Mouse (Mus musculus): ENCODE results near the gene Apol7b. TPM values are rescaled to one million over a fixed set of nuclear protein-coding genes. Genes with fewer than 3 reads are reported as not detected.
A peak's percentile ranks its signal among the peaks of the same experiment; 100 is the strongest.
"Not testable (repeated sequence)": the region's sequence is repeated elsewhere in the genome, so short reads cannot be mapped to it uniquely, and the experiment has no call there.

Gene Apol7b
- polyA plus RNA-seq, 1 experiment from 2014 or later: 0.28 TPM

- 29% methylated on average over 11 of the region's 11 CpGs for WGBS
- not testable (repeated sequence) for H3K27me3 ChIP-seq (replicated peaks; ENCODE audit: control insufficient read depth, insufficient read depth, low read length); H3K4me1 ChIP-seq (ENCODE audit: control insufficient read depth, insufficient read depth, low read length); H3K36me3 ChIP-seq (ENCODE audit: control insufficient read depth, insufficient read depth, low read length); H3K4me3 ChIP-seq (ENCODE audit: low read length); H3K9ac ChIP-seq (ENCODE audit: low read depth, low read length); H3K9me3 ChIP-seq (ENCODE audit: control insufficient read depth, low read length)
- Histone ChIP-seq H3K4me2 (ENCODE audit: low read depth, low read length) (peak overlapping the region; percentile 29), H3K27ac (ENCODE audit: low read length) (peak overlapping the region; percentile 53)
- peak; percentile 93 for ATAC-seq
Measured at GRCm38 (mm10) chr15:77397450-77398132, 49.7 kb downstream of the Apol7b start.

GRCm38 (mm10) chr15:77393832-77394231 lies 53.5 kb downstream of the Apol7b start:
- 51% methylated on average over 3 of the region's 3 CpGs for WGBS
- not testable (repeated sequence) for H3K9me3 ChIP-seq (ENCODE audit: control insufficient read depth, low read length); H3K4me1 ChIP-seq (ENCODE audit: control insufficient read depth, insufficient read depth, low read length)

GRCm38 (mm10) chr15:77387462-77387861 lies 59.8 kb downstream of the Apol7b start:
- ATAC-seq: peak; percentile 68
- H3K27me3 ChIP-seq (replicated peaks; ENCODE audit: control insufficient read depth, insufficient read depth, low read length): no peaks in the 10 kb centered on the region
- no peaks in the 10 kb centered on the region for H3K36me3 ChIP-seq (ENCODE audit: control insufficient read depth, insufficient read depth, low read length)
- WGBS: 87% methylated on average over 2 of the region's 2 CpGs
- H3K9me3 ChIP-seq (ENCODE audit: control insufficient read depth, low read length): no peaks in the 10 kb centered on the region
- H3K4me1 ChIP-seq (ENCODE audit: control insufficient read depth, insufficient read depth, low read length): peaks cover 4% of the 10 kb centered on the region; the same call in 1 of the 2 replicates
- no peak overlapping the region for H3K9ac ChIP-seq (ENCODE audit: low read depth, low read length)
- no peak overlapping the region for H3K4me2 ChIP-seq (ENCODE audit: low read depth, low read length)
- H3K27ac ChIP-seq (ENCODE audit: low read length): no peak overlapping the region
- H3K4me3 ChIP-seq (ENCODE audit: low read length): no peak overlapping the region

More at GRCm38 (mm10) chr15:77393832-77394231, 53.5 kb downstream of the Apol7b start:
- not testable (repeated sequence) for H3K4me3 ChIP-seq (ENCODE audit: low read length); ATAC-seq; H3K4me2 ChIP-seq (ENCODE audit: low read depth, low read length); H3K36me3 ChIP-seq (ENCODE audit: control insufficient read depth, insufficient read depth, low read length); H3K27me3 ChIP-seq (replicated peaks; ENCODE audit: control insufficient read depth, insufficient read depth, low read length); H3K9ac ChIP-seq (ENCODE audit: low read depth, low read length); H3K27ac ChIP-seq (ENCODE audit: low read length)

GRCm38 (mm10) chr15:77384340-77385030 lies 62.8 kb downstream of the Apol7b start:
- H3K9ac ChIP-seq (ENCODE audit: low read depth, low read length): no peak overlapping the region
- H3K4me1 ChIP-seq (ENCODE audit: control insufficient read depth, insufficient read depth, low read length): peaks cover 9% of the 10 kb centered on the region
- H3K4me2 ChIP-seq (ENCODE audit: low read depth, low read length): no peak overlapping the region
- H3K36me3 ChIP-seq (ENCODE audit: control insufficient read depth, insufficient read depth, low read length): no peaks in the 10 kb centered on the region
- no peak overlapping the region for H3K27ac ChIP-seq (ENCODE audit: low read length)
- no peak overlapping the region for H3K4me3 ChIP-seq (ENCODE audit: low read length)
- no peak for ATAC-seq
- H3K9me3 ChIP-seq (ENCODE audit: control insufficient read depth, low read length): no peaks in the 10 kb centered on the region
- H3K27me3 ChIP-seq (replicated peaks; ENCODE audit: control insufficient read depth, insufficient read depth, low read length): no peaks in the 10 kb centered on the region
- 96% methylated on average over 7 of the region's 7 CpGs for WGBS

- 65% methylated on average over 1 of the region's 1 CpGs for WGBS
- no peaks in the 10 kb centered on the region for H3K27me3 ChIP-seq (replicated peaks; ENCODE audit: control insufficient read depth, insufficient read depth, low read length)
- H3K4me3 ChIP-seq (ENCODE audit: low read length): no peak overlapping the region
- no peaks in the 10 kb centered on the region for H3K9me3 ChIP-seq (ENCODE audit: control insufficient read depth, low read length)
- H3K36me3 ChIP-seq (ENCODE audit: control insufficient read depth, insufficient read depth, low read length): no peaks in the 10 kb centered on the region
- no peak overlapping the region for H3K4me2 ChIP-seq (ENCODE audit: low read depth, low read length)
- H3K4me1 ChIP-seq (ENCODE audit: control insufficient read depth, insufficient read depth, low read length): peaks cover 9% of the 10 kb centered on the region
- H3K27ac ChIP-seq (ENCODE audit: low read length): no peak overlapping the region
- peak; percentile 49 for ATAC-seq
- H3K9ac ChIP-seq (ENCODE audit: low read depth, low read length): no peak overlapping the region
Measured at GRCm38 (mm10) chr15:77382880-77383279, 64.4 kb downstream of the Apol7b start.

GRCm38 (mm10) chr15:77382271-77382850 lies 64.9 kb downstream of the Apol7b start:
- H3K4me1 ChIP-seq (ENCODE audit: control insufficient read depth, insufficient read depth, low read length): peaks cover 7% of the 10 kb centered on the region
- H3K9me3 ChIP-seq (ENCODE audit: control insufficient read depth, low read length): no peaks in the 10 kb centered on the region
- 0 out of 2 replicates have a peak overlapping the region, but pooled peaks have one; percentile 28 for H3K27ac ChIP-seq (ENCODE audit: low read length)
- H3K4me2 ChIP-seq (ENCODE audit: low read depth, low read length): no peak overlapping the region
- H3K4me3 ChIP-seq (ENCODE audit: low read length): no peak overlapping the region
- no peak overlapping the region for H3K9ac ChIP-seq (ENCODE audit: low read depth, low read length)
- ATAC-seq: peak; percentile 91
- 66% methylated on average over 11 of the region's 11 CpGs for WGBS
- H3K36me3 ChIP-seq (ENCODE audit: control insufficient read depth, insufficient read depth, low read length): no peaks in the 10 kb centered on the region
- H3K27me3 ChIP-seq (replicated peaks; ENCODE audit: control insufficient read depth, insufficient read depth, low read length): no peaks in the 10 kb centered on the region

- no peak for ATAC-seq
- no peaks in the 10 kb centered on the region for H3K36me3 ChIP-seq (ENCODE audit: control insufficient read depth, insufficient read depth, low read length)
- H3K9me3 ChIP-seq (ENCODE audit: control insufficient read depth, low read length): no peaks in the 10 kb centered on the region
- H3K27me3 ChIP-seq (replicated peaks; ENCODE audit: control insufficient read depth, insufficient read depth, low read length): no peaks in the 10 kb centered on the region
- peaks cover 5% of the 10 kb centered on the region for H3K4me1 ChIP-seq (ENCODE audit: control insufficient read depth, insufficient read depth, low read length)
- no peak overlapping the region for H3K27ac ChIP-seq (ENCODE audit: low read length)
- H3K9ac ChIP-seq (ENCODE audit: low read depth, low read length): no peak overlapping the region
- H3K4me3 ChIP-seq (ENCODE audit: low read length): no peak overlapping the region
- no peak overlapping the region for H3K4me2 ChIP-seq (ENCODE audit: low read depth, low read length)
- 80% methylated on average over 6 of the region's 6 CpGs for WGBS
Measured at GRCm38 (mm10) chr15:77381481-77381880, 65.8 kb downstream of the Apol7b start.

- ATAC-seq: no peak
- Histone ChIP-seq H3K36me3 (ENCODE audit: control insufficient read depth, insufficient read depth, low read length) (no peaks in the 10 kb centered on the region), H3K4me3 (ENCODE audit: low read length) (no peak overlapping the region), H3K9ac (ENCODE audit: low read depth, low read length) (no peak overlapping the region), H3K4me1 (ENCODE audit: control insufficient read depth, insufficient read depth, low read length) (peaks cover 5% of the 10 kb centered on the region), H3K27ac (ENCODE audit: low read length) (no peak overlapping the region), H3K9me3 (ENCODE audit: control insufficient read depth, low read length) (no peaks in the 10 kb centered on the region), H3K4me2 (ENCODE audit: low read depth, low read length) (no peak overlapping the region), H3K27me3 (replicated peaks; ENCODE audit: control insufficient read depth, insufficient read depth, low read length) (no peaks in the 10 kb centered on the region)
- 37% methylated on average over 4 of the region's 4 CpGs for WGBS
Measured at GRCm38 (mm10) chr15:77379921-77380320, 67.4 kb downstream of the Apol7b start.

- no peak overlapping the region for H3K4me2 ChIP-seq (ENCODE audit: low read depth, low read length)
- 79% methylated on average over 4 of the region's 4 CpGs for WGBS
Measured at GRCm38 (mm10) chr15:77377419-77377818, 69.9 kb downstream of the Apol7b start.

More at GRCm38 (mm10) chr15:77377419-77377818, 69.9 kb downstream of the Apol7b start:
- Histone ChIP-seq H3K4me3 (ENCODE audit: low read length) (no peak overlapping the region), H3K9me3 (ENCODE audit: control insufficient read depth, low read length) (no peaks in the 10 kb centered on the region), H3K9ac (ENCODE audit: low read depth, low read length) (no peak overlapping the region), H3K4me1 (ENCODE audit: control insufficient read depth, insufficient read depth, low read length) (peaks cover 5% of the 10 kb centered on the region), H3K36me3 (ENCODE audit: control insufficient read depth, insufficient read depth, low read length) (no peaks in the 10 kb centered on the region), H3K27me3 (replicated peaks; ENCODE audit: control insufficient read depth, insufficient read depth, low read length) (no peaks in the 10 kb centered on the region), H3K27ac (ENCODE audit: low read length) (no peak overlapping the region)
- no peak for ATAC-seq

Measured in intestine, embryonic 16.5 days (tissue).